Mouse (Mus musculus): Measurements from ENCODE around the gene Ppp1r12a. TPM values are rescaled to one million over a fixed set of nuclear protein-coding genes. Genes with fewer than 3 reads are reported as not detected.

The Ppp1r12a gene
- polyA plus RNA-seq, 1 experiment from 2014 or later, result 71.1 TPM

DNA sequence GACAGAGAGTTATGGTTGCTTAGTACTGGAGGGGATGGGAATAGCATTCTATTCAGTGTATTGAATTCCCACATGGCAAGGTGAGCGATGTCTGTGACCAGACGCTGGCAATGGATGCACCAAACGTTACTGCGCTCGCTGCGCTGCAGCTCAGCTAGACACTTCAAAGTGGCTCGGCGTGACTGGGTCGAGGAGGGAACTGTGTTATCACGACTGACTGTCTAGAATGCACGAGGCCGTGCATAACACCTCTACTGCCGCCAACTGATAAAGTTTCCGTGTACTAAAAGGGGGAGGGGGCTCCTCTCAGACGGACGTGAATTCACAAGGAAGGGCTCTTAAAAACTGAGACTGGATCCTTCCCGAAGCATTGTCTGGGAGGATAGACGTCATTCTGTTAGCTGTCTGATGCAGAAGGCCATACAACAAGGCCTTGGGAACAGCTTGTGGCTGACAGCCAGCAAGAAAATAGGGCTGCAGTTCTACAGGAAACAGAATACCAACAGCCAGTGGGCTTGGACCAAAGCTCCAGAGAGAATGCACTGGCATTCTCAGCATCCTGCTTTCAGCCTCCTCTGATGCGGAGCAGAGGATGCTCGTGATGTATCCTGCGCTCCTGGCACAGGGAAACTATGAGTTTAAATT, 6.8 kb upstream of the Ppp1r12a start:
- TF ChIP-seq CTCF (IDR thresholded peaks at IDR 0.05; ENCODE audit: low read depth) (no peak), EP300 (optimal IDR thresholded peaks at IDR 0.05) (no peak)
- H3K9me3 ChIP-seq (ENCODE audit: control insufficient read depth, low read length), result no peaks in the 10 kb centered on the region
- H3K4me1 ChIP-seq (replicated peaks; ENCODE audit: control insufficient read depth, insufficient read depth), result no peaks in the 10 kb centered on the region
- no peaks in the 10 kb centered on the region for H3K27me3 ChIP-seq (ENCODE audit: control insufficient read depth, insufficient read depth, low read length)
- no peak for DNase-seq (ENCODE audit: low spot score)
- no peak overlapping the region for H3K4me2 ChIP-seq (replicated peaks; ENCODE audit: low read depth)
- peak; percentile 32; the same call in 1 of the 2 replicates for ATAC-seq (ENCODE audit: low FRiP score, low TSS enrichment)
- H3K27ac ChIP-seq (replicated peaks), result peak overlapping the region; percentile 45; the same call in 1 of the 2 replicates
- no peak overlapping the region for H3K9ac ChIP-seq (ENCODE audit: low read length)
- H3K36me3 ChIP-seq (ENCODE audit: control insufficient read depth, insufficient read depth, low read length), result no peaks in the 10 kb centered on the region
- 52% methylated on average over 21 of the region's 21 CpGs for WGBS
- no peak overlapping the region for H3K4me3 ChIP-seq (ENCODE audit: low read depth, low read length)

DNA sequence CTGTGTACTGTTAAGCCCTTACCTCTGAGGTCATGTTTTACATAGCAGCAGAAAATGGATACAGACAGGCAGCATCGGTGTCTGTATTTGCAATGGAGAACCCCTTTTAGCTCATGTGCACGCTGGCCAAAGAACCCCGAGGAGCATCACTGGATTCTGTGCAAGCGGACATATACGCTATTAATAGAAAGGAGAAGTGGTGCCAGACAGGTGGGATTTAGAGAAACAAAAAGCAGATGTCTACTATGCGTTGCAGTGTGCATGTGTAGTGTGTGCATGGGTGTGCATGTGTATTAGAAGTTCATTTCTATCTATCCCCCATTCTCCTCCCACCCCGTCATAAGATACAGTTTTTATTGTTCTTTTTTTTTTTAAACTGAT, 6.3 kb upstream of the Ppp1r12a start:
- TF ChIP-seq EP300 (optimal IDR thresholded peaks at IDR 0.05) (no peak), CTCF (IDR thresholded peaks at IDR 0.05; ENCODE audit: low read depth) (no peak)
- Histone ChIP-seq H3K4me2 (replicated peaks; ENCODE audit: low read depth) (no peak overlapping the region), H3K4me3 (ENCODE audit: low read depth, low read length) (no peak overlapping the region), H3K9me3 (ENCODE audit: control insufficient read depth, low read length) (no peaks in the 10 kb centered on the region), H3K27me3 (ENCODE audit: control insufficient read depth, insufficient read depth, low read length) (no peaks in the 10 kb centered on the region), H3K4me1 (replicated peaks; ENCODE audit: control insufficient read depth, insufficient read depth) (no peaks in the 10 kb centered on the region), H3K36me3 (ENCODE audit: control insufficient read depth, insufficient read depth, low read length) (no peaks in the 10 kb centered on the region), H3K27ac (replicated peaks) (no peak overlapping the region; the same call in 1 of the 2 replicates), H3K9ac (ENCODE audit: low read length) (no peak overlapping the region)
- no peak for ATAC-seq (ENCODE audit: low FRiP score, low TSS enrichment)
- WGBS, result 51% methylated on average over 7 of the region's 7 CpGs
- no peak for DNase-seq (ENCODE audit: low spot score)

DNA sequence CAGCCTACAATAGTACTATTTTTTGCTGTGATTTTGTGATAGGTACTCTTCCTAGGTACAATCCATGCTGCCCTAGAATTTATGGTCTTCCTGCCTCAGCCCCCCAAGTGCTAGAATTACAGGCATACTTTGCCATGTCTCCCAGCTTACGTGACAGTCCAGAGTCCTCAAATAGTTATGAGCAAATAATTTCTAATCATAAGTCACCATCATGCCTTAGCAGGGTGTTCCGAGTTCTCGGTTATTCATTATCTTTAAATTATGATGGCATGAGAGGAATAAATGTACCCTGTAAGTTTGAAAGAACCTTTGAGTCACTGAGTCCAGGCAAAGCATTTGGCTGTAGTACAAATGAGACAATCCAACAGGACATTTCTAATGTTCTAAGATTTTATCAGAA, 5.9 kb upstream of the Ppp1r12a start:
- H3K9ac ChIP-seq (ENCODE audit: low read length), result no peak overlapping the region
- H3K27me3 ChIP-seq (ENCODE audit: control insufficient read depth, insufficient read depth, low read length), result no peaks in the 10 kb centered on the region
- H3K4me3 ChIP-seq (ENCODE audit: low read depth, low read length), result no peak overlapping the region
- 55% methylated on average over 3 of the region's 3 CpGs for WGBS
- H3K36me3 ChIP-seq (ENCODE audit: control insufficient read depth, insufficient read depth, low read length), result no peaks in the 10 kb centered on the region
- no peak for TF ChIP-seq EP300 (optimal IDR thresholded peaks at IDR 0.05)
- TF ChIP-seq CTCF (IDR thresholded peaks at IDR 0.05; ENCODE audit: low read depth), result no peak
- DNase-seq (ENCODE audit: low spot score), result no peak
- no peak for ATAC-seq (ENCODE audit: low FRiP score, low TSS enrichment)
- no peaks in the 10 kb centered on the region for H3K4me1 ChIP-seq (replicated peaks; ENCODE audit: control insufficient read depth, insufficient read depth)
- H3K27ac ChIP-seq (replicated peaks), result no peak overlapping the region; the same call in 1 of the 2 replicates
- H3K4me2 ChIP-seq (replicated peaks; ENCODE audit: low read depth), result no peak overlapping the region
- H3K9me3 ChIP-seq (ENCODE audit: control insufficient read depth, low read length), result no peaks in the 10 kb centered on the region

DNA sequence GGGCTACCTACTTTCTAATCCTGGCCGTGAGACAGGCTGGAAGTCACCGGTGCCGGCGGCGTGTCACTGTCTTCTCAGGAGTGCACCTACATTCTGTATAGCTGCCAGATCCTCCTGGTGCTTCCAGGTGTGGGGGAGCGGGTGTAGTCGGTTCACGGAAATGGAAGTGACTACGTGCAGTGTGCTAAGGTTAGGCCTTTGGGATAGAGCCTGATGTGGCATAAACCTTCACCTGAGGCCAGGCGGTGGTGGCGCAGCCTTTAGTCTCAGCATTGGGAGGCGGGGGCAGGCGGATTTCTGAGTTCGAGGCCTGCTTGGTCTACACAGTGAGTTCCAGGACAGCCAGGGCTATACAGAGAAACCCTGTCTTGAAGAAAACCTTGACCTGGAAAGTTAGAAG, 3.0 kb upstream of the Ppp1r12a start:
- no peak for ATAC-seq (ENCODE audit: low FRiP score, low TSS enrichment)
- no peaks in the 10 kb centered on the region for H3K27me3 ChIP-seq (ENCODE audit: control insufficient read depth, insufficient read depth, low read length)
- no peak overlapping the region for H3K27ac ChIP-seq (replicated peaks)
- no peak overlapping the region for H3K4me3 ChIP-seq (ENCODE audit: low read depth, low read length)
- DNase-seq (ENCODE audit: low spot score), result no peak
- no peaks in the 10 kb centered on the region for H3K36me3 ChIP-seq (ENCODE audit: control insufficient read depth, insufficient read depth, low read length)
- H3K4me2 ChIP-seq (replicated peaks; ENCODE audit: low read depth), result no peak overlapping the region
- H3K9ac ChIP-seq (ENCODE audit: low read length), result no peak overlapping the region
- H3K9me3 ChIP-seq (ENCODE audit: control insufficient read depth, low read length), result no peaks in the 10 kb centered on the region
- no peaks in the 10 kb centered on the region for H3K4me1 ChIP-seq (replicated peaks; ENCODE audit: control insufficient read depth, insufficient read depth)
- no peak for TF ChIP-seq CTCF (IDR thresholded peaks at IDR 0.05; ENCODE audit: low read depth)
- no peak for TF ChIP-seq EP300 (optimal IDR thresholded peaks at IDR 0.05)
- 92% methylated on average over 14 of the region's 14 CpGs for WGBS

DNA sequence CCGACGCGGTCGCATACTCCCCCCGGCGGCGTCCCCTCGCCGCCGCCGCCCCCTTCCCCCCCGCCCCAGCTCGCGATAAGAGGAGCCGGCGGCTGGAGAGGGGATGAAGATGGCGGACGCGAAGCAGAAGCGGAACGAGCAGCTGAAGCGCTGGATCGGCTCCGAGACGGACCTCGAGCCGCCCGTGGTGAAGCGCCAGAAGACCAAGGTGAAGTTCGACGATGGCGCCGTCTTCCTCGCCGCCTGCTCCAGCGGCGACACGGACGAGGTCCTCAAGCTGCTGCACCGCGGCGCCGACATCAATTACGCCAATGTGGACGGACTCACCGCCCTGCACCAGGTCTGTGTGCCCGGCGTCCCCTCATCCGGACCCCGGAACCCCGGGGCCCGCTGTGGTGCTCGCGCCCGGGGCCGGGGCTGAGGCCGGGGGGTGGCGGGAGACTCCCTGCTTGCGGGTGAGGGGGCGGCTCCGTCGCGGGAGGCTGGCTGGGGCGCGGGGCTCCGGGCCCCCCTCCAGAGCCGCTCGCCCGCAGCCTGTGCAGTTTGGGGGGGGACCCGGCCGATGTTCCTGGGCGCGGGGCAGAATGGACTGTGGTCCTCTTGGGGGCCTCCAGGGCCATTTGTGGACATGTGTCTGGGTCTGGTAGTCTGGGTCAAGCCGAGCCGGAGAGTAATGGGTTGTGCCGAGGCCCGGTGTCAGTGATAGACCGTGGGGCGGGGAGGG, 466 bp downstream of the Ppp1r12a start:
- 0 out of 2 replicates have a peak, but pooled peaks cover 3% of the 10 kb centered on the region for H3K4me1 ChIP-seq (replicated peaks; ENCODE audit: control insufficient read depth, insufficient read depth)
- TF ChIP-seq EP300 (optimal IDR thresholded peaks at IDR 0.05) (peak; percentile 20), CTCF (IDR thresholded peaks at IDR 0.05; ENCODE audit: low read depth) (no peak)
- peak overlapping the region; percentile 99 for H3K27ac ChIP-seq (replicated peaks)
- H3K4me3 ChIP-seq (ENCODE audit: low read depth, low read length), result peak overlapping the region; percentile 100
- H3K9me3 ChIP-seq (ENCODE audit: control insufficient read depth, low read length), result no peaks in the 10 kb centered on the region
- DNase-seq (ENCODE audit: low spot score) (peak; percentile 56), ATAC-seq (ENCODE audit: low FRiP score, low TSS enrichment) (peak; percentile 38)
- no peaks in the 10 kb centered on the region for H3K27me3 ChIP-seq (ENCODE audit: control insufficient read depth, insufficient read depth, low read length)
- H3K36me3 ChIP-seq (ENCODE audit: control insufficient read depth, insufficient read depth, low read length), result no peaks in the 10 kb centered on the region
- under 1% methylated on average over 63 of the region's 79 CpGs for WGBS
- peak overlapping the region; percentile 100 for H3K9ac ChIP-seq (ENCODE audit: low read length)
- H3K4me2 ChIP-seq (replicated peaks; ENCODE audit: low read depth), result peak overlapping the region; percentile 67

DNA sequence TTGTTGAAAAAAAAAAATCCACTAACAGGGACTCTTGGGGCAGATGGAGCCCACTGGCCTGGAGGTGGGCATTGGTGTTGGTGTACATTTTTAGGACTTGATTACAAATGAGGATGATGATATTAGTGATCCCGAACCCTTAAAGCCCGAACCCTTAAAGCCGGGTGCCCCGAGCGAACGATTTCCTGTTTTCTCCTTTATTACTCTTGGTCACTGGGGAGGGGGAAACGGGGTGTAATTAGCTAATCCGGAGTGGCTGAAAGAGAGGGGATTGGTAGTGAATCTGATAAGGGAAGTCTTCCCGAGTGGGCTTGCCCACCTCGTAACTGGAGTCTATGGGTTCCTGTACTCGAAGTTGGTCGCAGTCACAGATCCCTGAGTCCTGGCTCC, 1.0 kb downstream of the Ppp1r12a start:
- Histone ChIP-seq H3K36me3 (ENCODE audit: control insufficient read depth, insufficient read depth, low read length) (no peaks in the 10 kb centered on the region), H3K4me3 (ENCODE audit: low read depth, low read length) (peak overlapping the region; percentile 100), H3K9me3 (ENCODE audit: control insufficient read depth, low read length) (no peaks in the 10 kb centered on the region), H3K4me1 (replicated peaks; ENCODE audit: control insufficient read depth, insufficient read depth) (0 out of 2 replicates have a peak, but pooled peaks cover 3% of the 10 kb centered on the region), H3K4me2 (replicated peaks; ENCODE audit: low read depth) (peak overlapping the region; percentile 67), H3K9ac (ENCODE audit: low read length) (peak overlapping the region; percentile 100), H3K27ac (replicated peaks) (peak overlapping the region; percentile 99), H3K27me3 (ENCODE audit: control insufficient read depth, insufficient read depth, low read length) (no peaks in the 10 kb centered on the region)
- no peak for TF ChIP-seq CTCF (IDR thresholded peaks at IDR 0.05; ENCODE audit: low read depth)
- TF ChIP-seq EP300 (optimal IDR thresholded peaks at IDR 0.05), result no peak
- 0% methylated on average over 12 of the region's 12 CpGs for WGBS
- ATAC-seq (ENCODE audit: low FRiP score, low TSS enrichment), result no peak
- peak; percentile 18 for DNase-seq (ENCODE audit: low spot score)
